Mouse (Mus musculus) limb, embryonic 14.5 days (tissue): ENCODE measurements at regions not wholly inside any gene's neighbourhood (a gene's known extent, or its start where the extent isn't known, plus 50 kb on each side); places are given as distances from the start of the nearest gene placed in this dataset.
"Not testable (repeated sequence)": the region's sequence is repeated elsewhere in the genome, so short reads cannot be mapped to it uniquely, and the experiment has no call there.

ENCODE experiments used
- ATAC-seq: fragments of 200-750 bp; cut with Nextera tagmentation; 2 replicates; pipeline ENCODE4 v1.8.0; 2017; ENCODE audit warnings: low read depth, moderate number of reproducible peaks, moderate TSS enrichment; ENCODE audit not compliant: low FRiP score
- DNase-seq: peaks from one replicate; pipeline ENCODE4 v3.0.0-alpha.2; 2015; ENCODE audit warnings: low spot score
- H3K27ac ChIP-seq: fragments of 300-500 bp; sonication (generic); replicated peaks from 2 replicates; pipeline ENCODE4 v1.5.1; 2014; ENCODE audit warnings: low read depth, mild to moderate bottlenecking, low read length, moderate library complexity, mixed read lengths
- H3K27me3 ChIP-seq: fragments of 300-500 bp; sonication (generic); 2 replicates; pipeline ENCODE4 v1.6.1; 2014; ENCODE audit warnings: low read length, mixed read lengths; ENCODE audit not compliant: control insufficient read depth, insufficient read depth
- H3K36me3 ChIP-seq: fragments of 300-500 bp; sonication (generic); 2 replicates; pipeline ENCODE4 v1.6.1; 2014; ENCODE audit warnings: mild to moderate bottlenecking, low read length, moderate library complexity, mixed read lengths; ENCODE audit not compliant: control insufficient read depth, insufficient read depth
- H3K4me1 ChIP-seq: fragments of 300-500 bp; sonication (generic); 2 replicates; pipeline ENCODE4 v1.6.1; 2014; ENCODE audit warnings: antibody characterized with exemption, low read length, mixed read lengths; ENCODE audit not compliant: control insufficient read depth, insufficient read depth
- H3K4me2 ChIP-seq: fragments of 300-500 bp; sonication (generic); replicated peaks from 2 replicates; pipeline ENCODE4 v1.6.1; 2014; ENCODE audit warnings: low read depth, mild to moderate bottlenecking, low read length, moderate library complexity; ENCODE audit not compliant: severe bottlenecking
- H3K4me3 ChIP-seq: fragments of 300-500 bp; sonication (generic); replicated peaks from 2 replicates; pipeline ENCODE4 v1.5.1; 2014; ENCODE audit warnings: low read length
- H3K9ac ChIP-seq: fragments of 300-500 bp; sonication (generic); 2 replicates; pipeline ENCODE4 v1.6.1; 2014; ENCODE audit warnings: mild to moderate bottlenecking, low read depth, low read length, moderate library complexity; ENCODE audit not compliant: severe bottlenecking
- H3K9me3 ChIP-seq: fragments of 300-500 bp; sonication (generic); 2 replicates; pipeline ENCODE4 v1.6.1; 2016; ENCODE audit warnings: low read length; ENCODE audit not compliant: control insufficient read depth
- POLR2A ChIP-seq: fragments of 200-500 bp; IDR thresholded peaks from 2 replicates; pipeline ENCODE4 v1.8.0; 2012; ENCODE audit warnings: inconsistent platforms, mild to moderate bottlenecking, moderate library complexity, borderline replicate concordance; ENCODE audit not compliant: insufficient read depth, insufficient read length; ENCODE audit errors: extremely low read depth
- WGBS: fragments of 180-500 bp; shearing (Covaris S2); extraction: QIAGEN DNeasy Blood & Tissue Kit; methylation state at CpG from one replicate; pipeline ENCODE4 v1.1.7; 2014; 5-methylcytosine and 5-hydroxymethylcytosine counted together

DNA sequence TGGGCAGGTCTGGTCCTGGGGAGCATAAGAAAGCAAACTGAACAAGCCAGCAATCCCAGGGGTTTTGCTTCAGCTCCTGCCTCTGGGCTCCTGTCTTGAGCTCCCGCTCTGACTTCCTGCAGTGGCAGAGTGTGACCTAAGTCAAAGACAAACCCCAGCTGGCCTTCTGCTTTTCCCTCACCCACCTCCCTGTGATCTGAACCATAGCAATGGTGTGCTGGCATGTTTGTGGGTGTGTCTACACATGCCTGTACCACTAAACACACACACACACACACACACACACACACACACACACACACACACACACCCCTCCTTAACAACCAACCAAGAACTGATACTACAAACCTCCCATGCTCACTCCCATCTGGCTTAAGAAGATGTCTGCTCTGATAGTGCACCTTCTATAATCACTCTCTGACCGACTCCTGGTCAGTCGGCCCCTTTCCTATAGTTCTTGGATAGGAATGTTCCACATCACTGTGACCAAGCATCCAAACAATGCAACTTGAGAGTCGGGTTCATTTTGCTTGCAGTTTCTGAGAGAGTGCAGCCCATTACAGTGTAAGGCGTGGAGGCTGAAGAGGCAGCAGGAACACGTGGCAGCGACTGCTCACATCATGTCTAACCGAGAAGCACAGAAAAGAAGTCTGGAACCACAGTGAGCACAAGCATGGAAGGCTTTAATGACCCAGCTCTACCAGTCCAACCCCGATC lies 134.4 kb downstream of the Tcp10c start:
- DNase-seq: no peak
- H3K27me3 ChIP-seq: no peaks in the 10 kb centered on the region
- H3K9me3 ChIP-seq: no peaks in the 10 kb centered on the region
- H3K4me3 ChIP-seq: no peak overlapping the region
- H3K27ac ChIP-seq: no peak overlapping the region
- no peak overlapping the region for H3K9ac ChIP-seq
- no peaks in the 10 kb centered on the region for H3K4me1 ChIP-seq
- WGBS: 75% methylated on average over 9 of the region's 9 CpGs
- no peak for ATAC-seq
- no peak overlapping the region for H3K4me2 ChIP-seq
- no peaks in the 10 kb centered on the region for H3K36me3 ChIP-seq
- no peak for TF ChIP-seq POLR2A

DNA sequence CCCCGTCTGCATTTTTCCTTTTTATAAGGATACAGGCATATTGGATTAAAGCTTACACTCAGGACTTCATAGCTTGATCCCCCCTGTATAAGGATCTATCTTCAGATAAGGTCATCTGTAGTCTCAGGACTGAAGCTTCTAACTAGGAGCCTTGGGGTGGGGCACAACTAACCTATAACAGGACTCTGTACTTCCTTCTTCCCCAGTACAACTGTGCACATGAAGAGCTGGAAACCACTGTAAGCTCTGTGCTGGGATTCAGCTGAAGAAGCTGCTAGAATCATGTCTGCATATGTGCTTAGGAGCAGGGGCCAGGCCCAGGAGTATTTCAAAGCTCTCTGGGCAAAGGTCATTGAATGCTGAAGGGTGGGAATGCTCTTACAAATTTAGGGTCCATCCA lies 137.9 kb downstream of the Tcp10c start:
- not testable (repeated sequence) for H3K9ac ChIP-seq, ATAC-seq, H3K4me1 ChIP-seq, DNase-seq, H3K9me3 ChIP-seq, H3K27me3 ChIP-seq, H3K4me3 ChIP-seq, H3K4me2 ChIP-seq, H3K27ac ChIP-seq, H3K36me3 ChIP-seq
- WGBS: 100% methylated on average over 1 of the region's 1 CpGs

GRCm38 (mm10) chr17:13492649-13493277 lies 138.4 kb downstream of the Tcp10c start:
- WGBS: 59% methylated on average over 4 of the region's 7 CpGs
- H3K4me1 ChIP-seq, H3K36me3 ChIP-seq, ATAC-seq, H3K4me3 ChIP-seq, H3K27me3 ChIP-seq, H3K4me2 ChIP-seq, DNase-seq, H3K9ac ChIP-seq, H3K9me3 ChIP-seq, H3K27ac ChIP-seq: not testable (repeated sequence)

- H3K4me3 ChIP-seq, ATAC-seq, DNase-seq, H3K27ac ChIP-seq, H3K4me1 ChIP-seq, H3K27me3 ChIP-seq, H3K36me3 ChIP-seq, H3K4me2 ChIP-seq, H3K9ac ChIP-seq, H3K9me3 ChIP-seq: not testable (repeated sequence)
- 90% methylated on average over 3 of the region's 3 CpGs for WGBS
Observed at GRCm38 (mm10) chr17:13493866-13494265, 139.5 kb downstream of the Tcp10c start.

- not testable (repeated sequence) for H3K36me3 ChIP-seq, ATAC-seq, H3K4me2 ChIP-seq, H3K4me3 ChIP-seq, H3K27me3 ChIP-seq, DNase-seq, H3K4me1 ChIP-seq, H3K9ac ChIP-seq, H3K9me3 ChIP-seq, H3K27ac ChIP-seq
- no CpG with 5 or more reads among the region's 1 CpGs for WGBS
Observed at GRCm38 (mm10) chr17:13494475-13494874, 140.1 kb downstream of the Tcp10c start.

DNA sequence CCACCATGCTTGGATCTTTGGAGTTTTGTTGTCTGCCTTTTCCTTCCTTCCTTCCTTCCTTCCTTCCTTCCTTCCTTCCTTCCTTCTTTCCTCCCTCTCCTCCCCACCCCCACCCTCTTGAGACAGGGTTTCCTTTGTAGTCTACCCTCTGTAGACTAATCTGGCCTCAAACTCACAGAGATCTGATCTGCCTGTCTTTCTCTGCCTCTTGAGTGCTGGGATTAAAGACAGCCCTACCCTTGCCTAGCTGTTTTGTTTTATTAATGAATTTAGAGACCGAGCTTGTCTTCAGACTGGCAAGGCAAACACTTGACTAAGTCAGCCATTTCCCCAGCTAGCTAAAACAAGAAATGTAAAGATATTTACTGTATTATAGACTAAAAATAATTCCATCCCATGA lies 150.0 kb downstream of the Tcp10c start:
- H3K4me3 ChIP-seq, H3K4me2 ChIP-seq, H3K27me3 ChIP-seq, H3K4me1 ChIP-seq, ATAC-seq, DNase-seq, H3K9me3 ChIP-seq, H3K9ac ChIP-seq, H3K36me3 ChIP-seq: not testable (repeated sequence)
- peak overlapping the region; percentile 74 for H3K27ac ChIP-seq
- 48% methylated on average over 1 of the region's 1 CpGs for WGBS

DNA sequence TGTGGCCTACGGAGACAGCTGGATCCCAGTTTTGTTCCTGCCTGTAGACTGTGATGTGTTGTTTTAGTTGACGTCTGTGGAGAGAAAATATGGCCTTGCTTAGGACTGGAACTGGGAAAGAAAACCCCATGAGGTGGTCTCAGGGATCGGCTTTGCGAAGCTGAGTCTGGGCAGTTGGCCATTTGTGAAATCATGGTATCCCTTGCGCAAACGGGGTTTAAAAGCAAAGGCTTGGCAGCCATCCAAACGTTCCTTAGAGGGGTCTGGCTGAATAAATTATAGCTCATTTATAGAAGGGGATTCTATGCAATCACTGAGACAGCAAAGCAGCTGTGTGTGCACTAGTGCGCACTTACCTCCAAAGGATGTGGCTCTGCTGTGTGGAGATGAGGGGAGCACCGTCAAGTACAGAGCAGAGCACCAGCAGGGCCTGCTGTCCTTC lies 150.5 kb downstream of the Tcp10c start:
- not testable (repeated sequence) for H3K36me3 ChIP-seq, H3K27ac ChIP-seq, H3K4me3 ChIP-seq, H3K27me3 ChIP-seq, H3K9ac ChIP-seq, H3K4me2 ChIP-seq, H3K9me3 ChIP-seq, H3K4me1 ChIP-seq
- DNase-seq (peak; percentile 94), ATAC-seq (peak; percentile 88)
- 14% methylated on average over 7 of the region's 9 CpGs for WGBS

DNA sequence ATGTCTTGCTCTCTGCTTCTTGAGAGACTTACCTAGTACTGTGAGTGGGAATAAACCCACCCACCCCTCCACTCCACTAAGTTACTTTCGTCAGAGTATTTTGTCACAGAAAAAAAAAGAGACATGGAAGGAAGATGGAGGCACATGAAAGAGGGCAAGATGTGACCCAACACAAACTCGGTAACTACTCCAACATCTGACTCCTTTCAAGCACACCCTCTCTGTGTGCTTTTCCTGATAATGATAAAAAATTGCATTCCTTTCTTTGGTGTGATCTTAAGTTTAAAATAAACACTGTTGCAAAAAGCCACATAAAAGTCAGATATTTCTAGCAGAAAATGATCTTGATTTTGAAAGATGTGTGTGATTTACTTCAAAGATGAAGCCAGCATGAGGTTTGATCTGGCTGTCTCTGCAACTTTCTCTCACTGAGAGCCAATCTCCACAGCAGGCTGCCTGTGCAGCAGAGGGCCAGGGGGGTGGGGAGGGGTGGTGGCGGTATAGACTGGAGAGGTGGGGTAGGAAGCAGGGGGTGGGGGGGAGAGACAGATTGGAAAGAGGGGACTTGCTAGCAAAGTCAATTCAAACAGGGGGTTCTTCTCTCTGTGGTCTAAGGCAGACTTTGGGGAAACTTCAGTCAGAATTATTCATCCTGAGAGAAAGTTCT lies 153.2 kb downstream of the Tcp10c start:
- not testable (repeated sequence) for DNase-seq, H3K4me2 ChIP-seq, H3K4me3 ChIP-seq, H3K9ac ChIP-seq, H3K27ac ChIP-seq, ATAC-seq, H3K9me3 ChIP-seq, H3K27me3 ChIP-seq, H3K4me1 ChIP-seq, H3K36me3 ChIP-seq
- 31% methylated on average over 2 of the region's 3 CpGs for WGBS
